Mouse (Mus musculus) c-Kit-negative CD71-positive TER-119-positive erythroid progenitor cells, embryonic 14.5 days (primary cell): ENCODE data around the gene Strn.

Source experiments
- DNase-seq: peaks from one replicate; pipeline ENCODE4 v3.0.0-alpha.2; 2013; ENCODE audit warnings: low read depth, low spot score

Gene Strn

GRCm38 (mm10) chr17:78618164-78618693, 118.8 kb downstream of the Strn start:
- no peak for DNase-seq

- DNase-seq = no peak
Observed at GRCm38 (mm10) chr17:78615096-78615495, 121.9 kb downstream of the Strn start.

- no peak for DNase-seq
Observed at GRCm38 (mm10) chr17:78614481-78614880, 122.5 kb downstream of the Strn start.

- no peak for DNase-seq
Observed at GRCm38 (mm10) chr17:78611117-78611516, 125.9 kb downstream of the Strn start.

GRCm38 (mm10) chr17:78609191-78609855, 127.7 kb downstream of the Strn start:
- DNase-seq = no peak

GRCm38 (mm10) chr17:78608716-78609115, 128.3 kb downstream of the Strn start:
- DNase-seq = no peak

- no peak for DNase-seq
Observed at GRCm38 (mm10) chr17:78608135-78608670, 128.8 kb downstream of the Strn start.

GRCm38 (mm10) chr17:78604431-78604830, 132.6 kb downstream of the Strn start:
- peak; percentile 36 for DNase-seq

- peak; percentile 48 for DNase-seq
Observed at GRCm38 (mm10) chr17:78603872-78604271, 133.1 kb downstream of the Strn start.

GRCm38 (mm10) chr17:78602316-78602715, 134.7 kb downstream of the Strn start:
- DNase-seq = no peak

GRCm38 (mm10) chr17:78601601-78602000, 135.4 kb downstream of the Strn start:
- no peak for DNase-seq

- DNase-seq = no peak
Observed at GRCm38 (mm10) chr17:78601042-78601441, 136.0 kb downstream of the Strn start.
